Mouse (Mus musculus) erythroblast, embryonic 14.5 days (primary cell): ENCODE data around the gene Pkp4. TPM values are rescaled to one million over a fixed set of nuclear protein-coding genes. Genes with fewer than 3 reads are reported as not detected.

Experiments used
- H3K27me3 ChIP-seq: 2 replicates; pipeline ENCODE4 v1.6.1; 2012; ENCODE audit warnings: inconsistent platforms; ENCODE audit not compliant: control insufficient read depth
- H3K36me3 ChIP-seq: 2 replicates; pipeline ENCODE4 v1.6.1; 2012; ENCODE audit warnings: mild to moderate bottlenecking, inconsistent platforms; ENCODE audit not compliant: control insufficient read depth
- H3K4me1 ChIP-seq: 2 replicates; pipeline ENCODE4 v1.6.1; 2012; ENCODE audit warnings: inconsistent platforms; ENCODE audit not compliant: control insufficient read depth
- H3K4me3 ChIP-seq: replicated peaks from 2 replicates; pipeline ENCODE3; 2012; ENCODE audit warnings: moderate library complexity, mild to moderate bottlenecking, inconsistent platforms
- H3K9me3 ChIP-seq: 2 replicates; pipeline ENCODE4 v1.6.1; 2012; ENCODE audit warnings: low read length, inconsistent platforms, mixed read lengths; ENCODE audit not compliant: control insufficient read depth
- GATA1 ChIP-seq: IDR thresholded peaks from 2 replicates; pipeline ENCODE4 v1.6.1; 2012; ENCODE audit warnings: low read length, inconsistent platforms, mixed read lengths
- TAL1 ChIP-seq: IDR thresholded peaks from 3 replicates; pipeline ENCODE4 v1.6.1; 2012; ENCODE audit warnings: low read length, inconsistent platforms, mixed read lengths
- polyA plus RNA-seq: library from polyadenylated mRNA; stranded (reverse); fragments of >175 nt; gene quantifications from 2 replicates; pipeline ENCODE4 v1.2.3, GENCODE M21; 2012

Pkp4 gene
- polyA plus RNA-seq, 1 experiment = 2.2 TPM

DNA sequence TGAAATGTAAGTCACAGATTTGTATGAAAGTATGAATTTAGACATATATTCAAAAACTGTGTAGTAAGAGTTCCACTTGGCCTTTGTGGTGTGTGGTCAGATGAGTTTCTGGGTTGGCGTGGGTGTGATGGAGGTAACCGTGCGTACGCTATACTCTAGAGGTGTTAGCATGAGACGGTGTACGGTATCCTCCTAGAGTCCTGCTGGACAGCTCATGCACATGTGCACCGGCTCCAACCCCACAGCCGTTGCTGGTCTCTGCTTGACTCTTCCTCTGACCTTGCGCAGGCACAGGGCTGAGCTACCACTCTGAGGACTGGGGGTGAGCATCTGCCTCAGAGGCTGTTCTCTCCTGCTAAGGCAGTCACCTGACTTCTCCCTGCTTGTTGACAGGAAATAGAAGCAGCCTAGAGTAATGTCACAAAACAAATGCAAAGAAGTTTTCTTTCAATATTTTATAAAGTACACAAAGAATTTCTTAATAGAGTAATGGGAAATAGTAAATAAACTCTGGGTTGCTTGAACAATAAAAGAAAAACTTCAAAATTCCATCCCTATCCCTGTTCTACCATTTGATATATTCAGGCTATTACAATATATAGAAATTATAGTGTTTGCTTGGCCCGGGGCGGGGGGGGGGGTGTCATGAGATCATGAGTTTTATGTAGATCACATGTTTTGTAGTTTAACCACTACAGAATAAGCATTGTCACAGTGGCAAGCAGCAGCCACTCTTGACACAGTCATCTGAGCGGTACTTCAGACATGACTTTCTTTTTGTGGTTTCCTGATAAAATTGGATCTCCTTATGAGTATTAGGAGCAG is 83.8 kb downstream of the Pkp4 start:
- Histone ChIP-seq H3K27me3 (no peaks in the 10 kb centered on the region), H3K36me3 (peaks cover 2% of the 10 kb centered on the region), H3K9me3 (no peaks in the 10 kb centered on the region), H3K4me1 (no peaks in the 10 kb centered on the region), H3K4me3 (no peak overlapping the region)
- TF ChIP-seq GATA1 = no peak
- no peak for TF ChIP-seq TAL1

DNA sequence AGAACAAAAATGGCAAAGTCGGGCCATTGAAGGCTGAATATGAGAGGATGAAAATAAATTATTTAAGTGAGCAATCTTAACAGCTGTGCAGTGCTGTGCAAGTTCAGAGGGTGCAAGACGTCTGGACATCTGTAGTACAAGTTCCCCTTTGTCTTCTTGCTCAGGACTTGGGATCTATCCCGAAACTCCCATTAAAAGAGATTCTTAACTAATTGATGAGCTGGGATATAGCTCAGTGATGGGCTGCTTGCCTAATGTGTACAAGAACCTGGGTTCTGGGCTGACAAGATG is 84.4 kb downstream of the Pkp4 start:
- no peak overlapping the region for H3K4me3 ChIP-seq
- no peaks in the 10 kb centered on the region for H3K27me3 ChIP-seq
- H3K9me3 ChIP-seq = no peaks in the 10 kb centered on the region
- H3K36me3 ChIP-seq = peaks cover 2% of the 10 kb centered on the region
- TF ChIP-seq TAL1 (no peak), GATA1 (no peak)
- H3K4me1 ChIP-seq = no peaks in the 10 kb centered on the region

- Histone ChIP-seq H3K36me3 (no peaks in the 10 kb centered on the region), H3K4me1 (no peaks in the 10 kb centered on the region), H3K27me3 (no peaks in the 10 kb centered on the region), H3K4me3 (no peak overlapping the region), H3K9me3 (no peaks in the 10 kb centered on the region)
- TF ChIP-seq GATA1 = no peak
- no peak for TF ChIP-seq TAL1
Measured at GRCm38 (mm10) chr2:59248806-59249205, 88.2 kb downstream of the Pkp4 start.

DNA sequence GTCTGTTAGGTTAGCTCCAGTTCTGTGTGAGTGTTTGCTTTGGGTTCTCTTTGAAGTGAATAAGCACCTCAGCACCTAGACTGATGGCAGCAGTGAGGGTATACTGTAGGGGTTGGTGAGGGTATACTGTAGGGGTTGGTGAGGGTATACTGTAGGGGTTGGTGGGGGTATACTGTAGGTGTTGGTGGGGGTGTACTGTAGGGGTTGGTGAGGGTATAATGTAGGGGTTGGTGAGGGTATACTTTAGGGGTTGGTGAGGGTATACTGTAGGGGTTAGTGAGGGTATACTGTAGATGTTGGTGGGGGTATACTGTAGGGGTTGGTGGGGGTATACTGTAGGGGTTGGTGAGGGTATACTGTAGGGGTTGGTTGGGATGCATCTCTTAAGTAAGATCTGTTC is 92.2 kb downstream of the Pkp4 start:
- TF ChIP-seq TAL1 = no peak
- TF ChIP-seq GATA1 = no peak
- Histone ChIP-seq H3K27me3 (no peaks in the 10 kb centered on the region), H3K36me3 (no peaks in the 10 kb centered on the region), H3K9me3 (no peaks in the 10 kb centered on the region), H3K4me3 (no peak overlapping the region), H3K4me1 (no peaks in the 10 kb centered on the region)

DNA sequence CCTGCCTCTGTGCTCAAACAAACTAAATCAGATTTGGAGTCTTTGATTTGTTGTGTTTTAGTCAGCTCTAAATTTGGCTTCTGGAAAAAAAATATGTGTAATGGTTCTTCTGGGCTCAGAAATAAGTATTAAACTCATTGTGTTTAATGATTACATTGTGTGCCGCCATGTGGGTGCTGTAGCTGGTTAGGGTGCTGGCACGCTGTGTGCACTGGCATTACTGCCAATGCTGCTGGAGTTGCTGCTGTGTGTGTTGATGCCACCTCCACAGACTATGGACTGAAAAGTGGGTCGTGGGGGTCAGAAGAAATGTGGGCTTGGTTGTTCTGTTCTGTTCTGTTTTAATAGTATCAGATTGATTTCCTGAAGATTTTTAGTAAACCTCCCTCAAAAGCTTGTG is 92.8 kb downstream of the Pkp4 start:
- TF ChIP-seq GATA1 (no peak), TAL1 (no peak)
- H3K36me3 ChIP-seq = no peaks in the 10 kb centered on the region
- no peaks in the 10 kb centered on the region for H3K9me3 ChIP-seq
- H3K4me3 ChIP-seq = no peak overlapping the region
- H3K4me1 ChIP-seq = no peaks in the 10 kb centered on the region
- no peaks in the 10 kb centered on the region for H3K27me3 ChIP-seq

DNA sequence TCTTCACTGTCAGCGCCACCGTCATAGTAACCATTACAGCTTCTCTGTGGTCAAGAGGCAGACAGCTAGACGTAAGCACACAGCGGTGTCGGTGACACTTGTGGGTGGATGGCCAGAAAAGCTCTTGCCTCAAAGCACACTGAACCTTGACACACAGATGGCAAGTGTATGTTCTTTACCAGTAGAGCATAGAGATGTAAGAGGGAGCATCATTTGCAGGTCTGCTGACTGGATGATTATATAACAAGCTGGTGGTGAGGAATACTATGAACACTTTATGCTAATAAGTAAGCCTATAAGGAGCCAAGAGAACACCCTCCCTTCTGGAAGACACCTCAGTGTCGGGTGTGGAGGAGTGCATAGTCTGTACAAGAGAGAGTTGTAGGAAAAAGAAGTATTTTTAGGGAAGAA is 98.2 kb downstream of the Pkp4 start:
- H3K9me3 ChIP-seq = no peaks in the 10 kb centered on the region
- H3K36me3 ChIP-seq = no peaks in the 10 kb centered on the region
- H3K27me3 ChIP-seq = no peaks in the 10 kb centered on the region
- TF ChIP-seq GATA1 (no peak), TAL1 (no peak)
- H3K4me3 ChIP-seq = no peak overlapping the region
- no peaks in the 10 kb centered on the region for H3K4me1 ChIP-seq

DNA sequence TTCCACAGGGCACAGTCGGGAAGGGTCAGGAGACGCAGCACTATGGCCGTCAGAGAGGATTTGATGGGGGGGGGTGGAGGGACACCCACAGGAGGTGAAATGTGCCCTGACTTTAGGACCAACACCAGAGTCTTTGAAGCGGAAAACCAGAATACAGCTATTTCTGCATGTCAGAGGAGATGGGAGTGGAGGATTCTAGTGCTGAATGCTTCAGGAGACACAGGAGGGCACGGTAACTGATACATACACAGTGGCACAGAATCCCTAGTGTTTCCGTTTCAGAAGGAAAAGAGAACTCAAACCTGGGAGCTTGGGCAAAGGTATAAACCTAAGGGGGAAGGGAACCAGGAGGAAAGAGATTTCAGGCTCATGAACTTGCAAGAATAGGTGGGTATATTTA is 98.7 kb downstream of the Pkp4 start:
- H3K9me3 ChIP-seq = no peaks in the 10 kb centered on the region
- TF ChIP-seq GATA1 (no peak), TAL1 (no peak)
- H3K4me3 ChIP-seq = no peak overlapping the region
- no peaks in the 10 kb centered on the region for H3K4me1 ChIP-seq
- H3K27me3 ChIP-seq = no peaks in the 10 kb centered on the region
- H3K36me3 ChIP-seq = no peaks in the 10 kb centered on the region

DNA sequence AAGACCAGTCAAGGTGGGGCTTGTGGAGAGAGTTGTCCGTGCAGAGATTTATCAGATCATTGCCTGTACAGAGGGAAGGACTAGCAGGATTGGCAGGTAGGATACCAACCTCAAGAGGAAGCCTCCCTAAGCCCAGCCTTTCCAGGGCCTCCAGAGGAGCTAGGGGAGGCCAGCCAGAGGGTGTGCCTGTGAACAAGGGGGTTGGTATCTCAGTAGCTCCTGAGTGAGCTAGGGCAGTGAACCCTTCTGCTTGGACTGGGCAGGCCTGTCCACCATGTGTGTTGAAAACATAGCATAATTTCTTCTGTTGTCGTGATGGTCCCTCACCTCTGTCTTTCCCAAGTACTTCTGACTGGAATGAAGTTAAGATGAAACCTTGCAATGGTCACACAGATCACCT is 100.6 kb downstream of the Pkp4 start:
- no peaks in the 10 kb centered on the region for H3K9me3 ChIP-seq
- no peaks in the 10 kb centered on the region for H3K36me3 ChIP-seq
- no peak for TF ChIP-seq TAL1
- no peak for TF ChIP-seq GATA1
- no peak overlapping the region for H3K4me3 ChIP-seq
- H3K27me3 ChIP-seq = no peaks in the 10 kb centered on the region
- no peaks in the 10 kb centered on the region for H3K4me1 ChIP-seq

GRCm38 (mm10) chr2:59266428-59266827 is 105.8 kb downstream of the Pkp4 start:
- Histone ChIP-seq H3K9me3 (no peaks in the 10 kb centered on the region), H3K36me3 (no peaks in the 10 kb centered on the region; the same call in 1 of the 2 replicates), H3K27me3 (no peaks in the 10 kb centered on the region), H3K4me1 (no peaks in the 10 kb centered on the region), H3K4me3 (no peak overlapping the region)
- TF ChIP-seq GATA1 (no peak), TAL1 (no peak)

DNA sequence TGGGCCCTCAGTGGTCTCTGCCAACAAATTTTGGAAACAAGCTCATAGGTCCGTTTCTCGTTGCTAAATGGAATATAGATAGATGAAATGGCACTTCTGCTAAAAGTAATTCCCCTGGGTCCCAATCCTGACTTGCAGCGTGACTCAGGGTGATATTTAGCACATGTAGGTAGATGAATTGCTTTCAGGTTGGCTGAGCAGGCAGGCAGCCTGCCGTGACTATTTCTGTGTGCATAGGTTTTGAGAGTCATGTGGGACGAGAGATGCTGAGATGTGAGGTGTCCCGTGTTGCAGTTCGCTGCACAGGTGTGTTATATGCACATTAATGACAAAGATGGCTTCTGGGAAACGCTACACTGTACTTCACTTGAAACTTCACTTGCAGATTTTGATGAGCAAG is 111.2 kb downstream of the Pkp4 start:
- Histone ChIP-seq H3K27me3 (no peaks in the 10 kb centered on the region), H3K4me1 (no peaks in the 10 kb centered on the region), H3K9me3 (no peaks in the 10 kb centered on the region), H3K4me3 (no peak overlapping the region), H3K36me3 (no peaks in the 10 kb centered on the region; the same call in 1 of the 2 replicates)
- TF ChIP-seq GATA1 = no peak
- TF ChIP-seq TAL1 = no peak
